Mouse (Mus musculus): ENCODE measurements around the gene Slc25a26. TPM values are rescaled to one million over a fixed set of nuclear protein-coding genes. Genes with fewer than 3 reads are reported as not detected.

Gene Slc25a26
- polyA plus RNA-seq, 1 experiment from 2014 or later, result 12.9 TPM

DNA sequence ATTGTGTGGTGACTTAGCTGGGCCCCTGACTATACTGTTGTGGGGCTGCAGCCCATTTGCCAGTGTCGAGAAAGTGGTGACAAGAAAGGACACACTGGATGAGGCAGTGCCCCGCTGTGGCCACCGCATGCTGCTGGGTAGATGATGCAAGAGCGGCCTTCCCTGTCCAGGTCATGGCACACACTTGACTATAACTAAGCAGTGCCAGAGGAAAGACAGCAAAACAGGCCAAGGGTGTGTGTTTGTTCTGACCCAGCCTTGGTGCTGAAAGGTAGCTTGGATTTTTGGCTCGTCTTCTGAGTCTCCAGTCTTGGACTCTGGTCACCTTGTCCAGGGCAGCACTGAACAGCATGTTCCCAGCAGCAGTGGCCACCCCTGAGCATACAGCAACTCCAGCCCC lies 101.0 kb downstream of the Slc25a26 start:
- H3K9ac ChIP-seq, result no peak overlapping the region
- 61% methylated on average over 5 of the region's 5 CpGs for WGBS
- peaks cover 38% of the 10 kb centered on the region for H3K36me3 ChIP-seq
- no peaks in the 10 kb centered on the region for H3K27me3 ChIP-seq (replicated peaks)
- ATAC-seq (ENCODE audit: extremely low read depth, insufficient number of reproducible peaks, low FRiP score, low TSS enrichment), result no peak
- no peak overlapping the region for H3K27ac ChIP-seq (replicated peaks)
- H3K4me1 ChIP-seq, result peaks cover 50% of the 10 kb centered on the region
- no peak overlapping the region for H3K4me3 ChIP-seq
- no peaks in the 10 kb centered on the region for H3K9me3 ChIP-seq
- no peak overlapping the region for H3K4me2 ChIP-seq

GRCm38 (mm10) chr6:94601811-94602210 lies 101.7 kb downstream of the Slc25a26 start:
- Histone ChIP-seq H3K4me1 (peaks cover 43% of the 10 kb centered on the region), H3K27me3 (replicated peaks) (no peaks in the 10 kb centered on the region), H3K9me3 (no peaks in the 10 kb centered on the region), H3K36me3 (peaks cover 46% of the 10 kb centered on the region), H3K27ac (replicated peaks) (no peak overlapping the region), H3K4me2 (no peak overlapping the region), H3K9ac (no peak overlapping the region; the same call in 1 of the 2 replicates), H3K4me3 (no peak overlapping the region)
- 69% methylated on average over 5 of the region's 5 CpGs for WGBS
- ATAC-seq (ENCODE audit: extremely low read depth, insufficient number of reproducible peaks, low FRiP score, low TSS enrichment), result no peak

GRCm38 (mm10) chr6:94604072-94604471 lies 103.9 kb downstream of the Slc25a26 start:
- 59% methylated on average over 3 of the region's 3 CpGs for WGBS
- peaks cover 21% of the 10 kb centered on the region for H3K4me1 ChIP-seq
- no peak overlapping the region for H3K4me3 ChIP-seq
- no peak overlapping the region for H3K27ac ChIP-seq (replicated peaks)
- no peaks in the 10 kb centered on the region for H3K27me3 ChIP-seq (replicated peaks)
- H3K36me3 ChIP-seq, result peaks cover 68% of the 10 kb centered on the region
- no peak for ATAC-seq (ENCODE audit: extremely low read depth, insufficient number of reproducible peaks, low FRiP score, low TSS enrichment)
- no peak overlapping the region for H3K9ac ChIP-seq
- no peaks in the 10 kb centered on the region for H3K9me3 ChIP-seq
- no peak overlapping the region for H3K4me2 ChIP-seq

DNA sequence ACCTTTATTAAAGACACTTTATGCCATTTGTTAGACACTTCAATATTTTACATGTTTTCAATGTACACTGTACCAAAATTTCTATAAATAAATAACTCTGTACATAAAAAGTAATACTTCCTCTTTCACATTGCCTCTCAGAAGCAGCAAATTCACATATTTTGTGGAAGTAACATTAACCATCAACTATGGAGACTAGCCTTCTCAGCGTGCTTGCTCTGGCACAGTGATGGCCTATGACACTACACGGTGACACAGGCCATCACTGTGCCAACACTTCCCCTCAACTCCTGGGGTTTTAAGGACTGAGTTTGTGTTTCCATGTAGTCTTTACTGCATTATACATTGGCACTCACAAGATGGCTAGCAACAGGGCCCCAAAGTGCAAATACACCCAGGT lies 104.4 kb downstream of the Slc25a26 start:
- no peak overlapping the region for H3K27ac ChIP-seq (replicated peaks)
- no peak overlapping the region for H3K9ac ChIP-seq
- H3K4me3 ChIP-seq, result no peak overlapping the region
- peaks cover 69% of the 10 kb centered on the region for H3K36me3 ChIP-seq
- no peak for ATAC-seq (ENCODE audit: extremely low read depth, insufficient number of reproducible peaks, low FRiP score, low TSS enrichment)
- no peaks in the 10 kb centered on the region for H3K27me3 ChIP-seq (replicated peaks)
- peaks cover 18% of the 10 kb centered on the region for H3K4me1 ChIP-seq
- 85% methylated on average over 2 of the region's 2 CpGs for WGBS
- no peaks in the 10 kb centered on the region for H3K9me3 ChIP-seq
- H3K4me2 ChIP-seq, result no peak overlapping the region

GRCm38 (mm10) chr6:94613235-94613895 lies 113.2 kb downstream of the Slc25a26 start:
- Histone ChIP-seq H3K27ac (replicated peaks) (no peak overlapping the region), H3K4me3 (no peak overlapping the region), H3K27me3 (replicated peaks) (no peaks in the 10 kb centered on the region), H3K36me3 (peaks cover 97% of the 10 kb centered on the region), H3K4me1 (peaks cover 13% of the 10 kb centered on the region), H3K4me2 (no peak overlapping the region), H3K9me3 (no peaks in the 10 kb centered on the region), H3K9ac (no peak overlapping the region)
- 78% methylated on average over 6 of the region's 6 CpGs for WGBS
- no peak for ATAC-seq (ENCODE audit: extremely low read depth, insufficient number of reproducible peaks, low FRiP score, low TSS enrichment)

- Histone ChIP-seq H3K4me1 (peaks cover 22% of the 10 kb centered on the region), H3K36me3 (peaks cover 95% of the 10 kb centered on the region), H3K9ac (no peak overlapping the region), H3K9me3 (no peaks in the 10 kb centered on the region), H3K4me2 (no peak overlapping the region), H3K27ac (replicated peaks) (no peak overlapping the region), H3K27me3 (replicated peaks) (no peaks in the 10 kb centered on the region), H3K4me3 (no peak overlapping the region)
- no peak for ATAC-seq (ENCODE audit: extremely low read depth, insufficient number of reproducible peaks, low FRiP score, low TSS enrichment)
- WGBS, result 73% methylated on average over 6 of the region's 6 CpGs
Observed at GRCm38 (mm10) chr6:94614346-94614745, 114.2 kb downstream of the Slc25a26 start.

DNA sequence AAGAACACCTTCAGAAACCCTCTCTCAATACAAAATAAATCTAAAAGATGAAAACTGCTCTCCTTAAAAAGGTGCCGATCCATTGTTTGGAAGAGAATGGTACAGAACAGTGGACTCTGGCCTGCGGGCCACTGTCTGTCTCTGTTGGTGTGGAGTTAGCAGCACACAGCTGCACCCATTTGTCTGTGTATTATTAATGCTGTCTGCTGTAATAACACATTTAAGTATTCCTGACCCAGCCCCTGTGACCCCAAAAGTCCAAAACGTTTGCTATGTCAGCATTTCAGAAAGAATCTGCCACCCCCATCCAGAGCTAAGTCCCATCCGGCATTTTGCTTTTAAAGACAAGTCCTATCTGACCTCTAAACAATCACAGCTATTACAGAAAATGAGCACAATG lies 115.8 kb downstream of the Slc25a26 start:
- Histone ChIP-seq H3K4me1 (peaks cover 38% of the 10 kb centered on the region), H3K4me2 (no peak overlapping the region), H3K4me3 (no peak overlapping the region), H3K9me3 (no peaks in the 10 kb centered on the region), H3K27ac (replicated peaks) (no peak overlapping the region), H3K27me3 (replicated peaks) (no peaks in the 10 kb centered on the region), H3K9ac (no peak overlapping the region), H3K36me3 (peaks cover 95% of the 10 kb centered on the region)
- no peak for ATAC-seq (ENCODE audit: extremely low read depth, insufficient number of reproducible peaks, low FRiP score, low TSS enrichment)
- WGBS, result 74% methylated on average over 4 of the region's 4 CpGs

- Histone ChIP-seq H3K9ac (no peak overlapping the region), H3K36me3 (peaks cover 93% of the 10 kb centered on the region), H3K4me2 (no peak overlapping the region), H3K27ac (replicated peaks) (no peak overlapping the region), H3K4me3 (no peak overlapping the region), H3K27me3 (replicated peaks) (no peaks in the 10 kb centered on the region), H3K4me1 (peaks cover 44% of the 10 kb centered on the region), H3K9me3 (no peaks in the 10 kb centered on the region)
- WGBS, result 68% methylated on average over 5 of the region's 5 CpGs
- ATAC-seq (ENCODE audit: extremely low read depth, insufficient number of reproducible peaks, low FRiP score, low TSS enrichment), result no peak
Observed at GRCm38 (mm10) chr6:94618671-94619070, 118.5 kb downstream of the Slc25a26 start.

DNA sequence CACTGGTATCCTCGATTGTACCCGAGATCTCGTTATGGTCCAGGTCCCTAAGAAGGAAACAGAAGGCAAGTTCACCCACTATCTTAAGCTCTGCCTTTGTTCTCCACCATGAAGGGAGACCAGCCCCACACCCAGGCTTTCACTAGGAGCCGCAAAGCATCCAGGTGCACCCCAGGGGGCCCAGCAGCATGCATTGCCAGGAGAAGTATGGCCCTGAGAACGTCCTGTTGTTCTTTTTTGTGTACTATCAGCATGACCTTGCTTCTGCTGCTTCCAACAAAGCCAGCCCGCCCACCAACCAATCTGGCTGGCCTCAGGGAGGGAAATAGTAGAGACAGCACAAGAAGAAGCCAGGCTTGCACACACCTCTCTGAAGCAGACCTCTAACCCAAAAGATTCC lies 120.2 kb downstream of the Slc25a26 start:
- 62% methylated on average over 6 of the region's 6 CpGs for WGBS
- H3K27ac ChIP-seq (replicated peaks), result no peak overlapping the region
- H3K9ac ChIP-seq, result peak overlapping the region; percentile 50; the same call in 1 of the 2 replicates
- H3K27me3 ChIP-seq (replicated peaks), result no peaks in the 10 kb centered on the region
- no peak for ATAC-seq (ENCODE audit: extremely low read depth, insufficient number of reproducible peaks, low FRiP score, low TSS enrichment)
- H3K4me2 ChIP-seq, result no peak overlapping the region
- H3K4me3 ChIP-seq, result no peak overlapping the region
- H3K4me1 ChIP-seq, result peaks cover 36% of the 10 kb centered on the region
- no peaks in the 10 kb centered on the region for H3K9me3 ChIP-seq
- peaks cover 95% of the 10 kb centered on the region for H3K36me3 ChIP-seq

DNA sequence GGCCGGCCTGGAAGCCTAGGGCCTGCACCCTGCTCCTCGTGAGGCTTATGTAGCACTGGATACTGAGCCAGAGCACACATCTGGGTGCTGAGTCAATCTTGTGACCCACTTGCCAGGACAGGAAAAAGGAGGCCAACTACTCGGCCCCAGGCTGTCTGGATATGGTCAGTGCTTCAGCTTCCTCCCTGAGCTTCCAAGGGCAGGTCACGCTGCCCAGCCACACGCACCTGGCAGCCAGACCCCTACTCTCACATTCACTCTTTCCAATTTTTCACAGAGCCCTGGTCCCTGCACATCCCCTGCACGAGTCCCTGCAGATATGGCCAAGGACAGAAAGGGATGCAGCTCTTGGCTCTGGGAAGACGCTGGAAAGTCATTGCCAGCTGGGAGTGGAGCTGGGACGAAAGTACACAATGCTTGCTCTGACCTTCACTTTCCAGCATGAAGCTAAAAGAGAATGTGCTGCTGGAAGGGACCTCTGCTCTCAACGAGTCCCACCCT lies 120.7 kb downstream of the Slc25a26 start:
- H3K36me3 ChIP-seq, result peaks cover 95% of the 10 kb centered on the region

GRCm38 (mm10) chr6:94622983-94623382 lies 122.9 kb downstream of the Slc25a26 start:
- no peak overlapping the region for H3K4me2 ChIP-seq
- no peak overlapping the region for H3K9ac ChIP-seq
- no peaks in the 10 kb centered on the region for H3K9me3 ChIP-seq
- WGBS, result 71% methylated on average over 4 of the region's 4 CpGs
- no peak overlapping the region for H3K27ac ChIP-seq (replicated peaks)
- peaks cover 51% of the 10 kb centered on the region for H3K4me1 ChIP-seq
- H3K4me3 ChIP-seq, result no peak overlapping the region
- H3K27me3 ChIP-seq (replicated peaks), result no peaks in the 10 kb centered on the region
- ATAC-seq (ENCODE audit: extremely low read depth, insufficient number of reproducible peaks, low FRiP score, low TSS enrichment), result no peak
- peaks cover 94% of the 10 kb centered on the region for H3K36me3 ChIP-seq

More for the DNA sequence above, 120.7 kb downstream of the Slc25a26 start:
- WGBS, result 67% methylated on average over 9 of the region's 9 CpGs
- no peaks in the 10 kb centered on the region for H3K27me3 ChIP-seq (replicated peaks)
- ATAC-seq (ENCODE audit: extremely low read depth, insufficient number of reproducible peaks, low FRiP score, low TSS enrichment), result no peak
- H3K4me3 ChIP-seq, result no peak overlapping the region
- H3K9ac ChIP-seq, result peak overlapping the region; percentile 50
- H3K27ac ChIP-seq (replicated peaks), result 0 out of 2 replicates have a peak overlapping the region, but pooled peaks have one; percentile 28
- H3K4me1 ChIP-seq, result peaks cover 40% of the 10 kb centered on the region
- no peaks in the 10 kb centered on the region for H3K9me3 ChIP-seq
- no peak overlapping the region for H3K4me2 ChIP-seq

GRCm38 (mm10) chr6:94624543-94624942 lies 124.4 kb downstream of the Slc25a26 start:
- Histone ChIP-seq H3K36me3 (peaks cover 84% of the 10 kb centered on the region), H3K9me3 (no peaks in the 10 kb centered on the region), H3K4me1 (peaks cover 40% of the 10 kb centered on the region), H3K27me3 (replicated peaks) (no peaks in the 10 kb centered on the region), H3K4me3 (no peak overlapping the region), H3K9ac (no peak overlapping the region), H3K4me2 (no peak overlapping the region), H3K27ac (replicated peaks) (no peak overlapping the region)
- WGBS, result 73% methylated on average over 5 of the region's 5 CpGs
- no peak for ATAC-seq (ENCODE audit: extremely low read depth, insufficient number of reproducible peaks, low FRiP score, low TSS enrichment)

Data from heart, embryonic 13.5 days (tissue).